Mouse (Mus musculus): ENCODE measurements at regions not wholly inside any gene's neighbourhood (a gene's known extent, or its start where the extent isn't known, plus 50 kb on each side); places are given as distances from the start of the nearest gene placed in this dataset.

GRCm38 (mm10) chr13:52389271-52389670 is 141.8 kb downstream of the Diras2 start:
- 86% methylated on average over 5 of the region's 5 CpGs for WGBS
- H3K79me2 ChIP-seq (ENCODE audit: control insufficient read depth, insufficient read depth, low read length) = no peaks in the 10 kb centered on the region
- no peak overlapping the region for H3K27ac ChIP-seq (replicated peaks; ENCODE audit: insufficient read depth, low read depth, low read length)
- no peaks in the 10 kb centered on the region for H3K4me1 ChIP-seq (ENCODE audit: control insufficient read depth, insufficient read depth, low read length)
- H3K9ac ChIP-seq (ENCODE audit: low read depth, low read length) = no peak overlapping the region
- peaks cover 2% of the 10 kb centered on the region; the same call in 1 of the 2 replicates for H3K27me3 ChIP-seq (ENCODE audit: control insufficient read depth, insufficient read depth, low read length)
- no peak for TF ChIP-seq POLR2A (IDR thresholded peaks at IDR 0.05; ENCODE audit: extremely low read depth, insufficient read depth, low read length)
- no peak for TF ChIP-seq CTCF (IDR thresholded peaks at IDR 0.05; ENCODE audit: low read depth, low read length)
- no peak overlapping the region for H3K4me3 ChIP-seq (ENCODE audit: insufficient read depth, low read depth, low read length)
- DNase-seq (ENCODE audit: extremely low read depth, low read depth, low spot score) = no peak
- no peaks in the 10 kb centered on the region for H3K36me3 ChIP-seq (ENCODE audit: control insufficient read depth, insufficient read depth, low read length)

- no peaks in the 10 kb centered on the region for H3K36me3 ChIP-seq (ENCODE audit: control insufficient read depth, insufficient read depth, low read length)
- DNase-seq (ENCODE audit: extremely low read depth, low read depth, low spot score) = no peak
- no peaks in the 10 kb centered on the region for H3K4me1 ChIP-seq (ENCODE audit: control insufficient read depth, insufficient read depth, low read length)
- H3K27ac ChIP-seq (replicated peaks; ENCODE audit: insufficient read depth, low read depth, low read length) = no peak overlapping the region
- H3K79me2 ChIP-seq (ENCODE audit: control insufficient read depth, insufficient read depth, low read length) = no peaks in the 10 kb centered on the region
- 0 out of 2 replicates have a peak, but pooled peaks cover under 1% of the 10 kb centered on the region for H3K27me3 ChIP-seq (ENCODE audit: control insufficient read depth, insufficient read depth, low read length)
- H3K9ac ChIP-seq (ENCODE audit: low read depth, low read length) = no peak overlapping the region
- H3K4me3 ChIP-seq (ENCODE audit: insufficient read depth, low read depth, low read length) = no peak overlapping the region
- TF ChIP-seq CTCF (IDR thresholded peaks at IDR 0.05; ENCODE audit: low read depth, low read length) (no peak), POLR2A (IDR thresholded peaks at IDR 0.05; ENCODE audit: extremely low read depth, insufficient read depth, low read length) (no peak)
- 79% methylated on average over 8 of the region's 8 CpGs for WGBS
Measured at GRCm38 (mm10) chr13:52395786-52396185, 135.3 kb downstream of the Diras2 start.

- H3K4me3 ChIP-seq (ENCODE audit: insufficient read depth, low read depth, low read length) = no peak overlapping the region
- H3K36me3 ChIP-seq (ENCODE audit: control insufficient read depth, insufficient read depth, low read length) = no peaks in the 10 kb centered on the region
- H3K27ac ChIP-seq (replicated peaks; ENCODE audit: insufficient read depth, low read depth, low read length) = no peak overlapping the region
- no peaks in the 10 kb centered on the region for H3K4me1 ChIP-seq (ENCODE audit: control insufficient read depth, insufficient read depth, low read length)
- TF ChIP-seq POLR2A (IDR thresholded peaks at IDR 0.05; ENCODE audit: extremely low read depth, insufficient read depth, low read length) (no peak), CTCF (IDR thresholded peaks at IDR 0.05; ENCODE audit: low read depth, low read length) (no peak)
- 80% methylated on average over 6 of the region's 6 CpGs for WGBS
- H3K27me3 ChIP-seq (ENCODE audit: control insufficient read depth, insufficient read depth, low read length) = no peaks in the 10 kb centered on the region
- no peak overlapping the region for H3K9ac ChIP-seq (ENCODE audit: low read depth, low read length)
- DNase-seq (ENCODE audit: extremely low read depth, low read depth, low spot score) = no peak
- no peaks in the 10 kb centered on the region for H3K79me2 ChIP-seq (ENCODE audit: control insufficient read depth, insufficient read depth, low read length)
Measured at GRCm38 (mm10) chr13:52398344-52398743, 132.7 kb downstream of the Diras2 start.

GRCm38 (mm10) chr13:52399143-52399542 is 131.9 kb downstream of the Diras2 start:
- H3K36me3 ChIP-seq (ENCODE audit: control insufficient read depth, insufficient read depth, low read length) = no peaks in the 10 kb centered on the region
- no peak overlapping the region for H3K9ac ChIP-seq (ENCODE audit: low read depth, low read length)
- no peaks in the 10 kb centered on the region for H3K79me2 ChIP-seq (ENCODE audit: control insufficient read depth, insufficient read depth, low read length)
- WGBS = 93% methylated on average over 2 of the region's 2 CpGs
- no peaks in the 10 kb centered on the region for H3K27me3 ChIP-seq (ENCODE audit: control insufficient read depth, insufficient read depth, low read length)
- no peak overlapping the region for H3K4me3 ChIP-seq (ENCODE audit: insufficient read depth, low read depth, low read length)
- no peak overlapping the region for H3K27ac ChIP-seq (replicated peaks; ENCODE audit: insufficient read depth, low read depth, low read length)
- no peak for DNase-seq (ENCODE audit: extremely low read depth, low read depth, low spot score)
- no peaks in the 10 kb centered on the region for H3K4me1 ChIP-seq (ENCODE audit: control insufficient read depth, insufficient read depth, low read length)
- no peak for TF ChIP-seq CTCF (IDR thresholded peaks at IDR 0.05; ENCODE audit: low read depth, low read length)
- no peak for TF ChIP-seq POLR2A (IDR thresholded peaks at IDR 0.05; ENCODE audit: extremely low read depth, insufficient read depth, low read length)

GRCm38 (mm10) chr13:52403805-52404204 is 127.3 kb downstream of the Diras2 start:
- H3K79me2 ChIP-seq (ENCODE audit: control insufficient read depth, insufficient read depth, low read length) = no peaks in the 10 kb centered on the region
- 77% methylated on average over 3 of the region's 3 CpGs for WGBS
- H3K9ac ChIP-seq (ENCODE audit: low read depth, low read length) = no peak overlapping the region
- no peaks in the 10 kb centered on the region for H3K36me3 ChIP-seq (ENCODE audit: control insufficient read depth, insufficient read depth, low read length)
- no peak overlapping the region for H3K27ac ChIP-seq (replicated peaks; ENCODE audit: insufficient read depth, low read depth, low read length)
- H3K27me3 ChIP-seq (ENCODE audit: control insufficient read depth, insufficient read depth, low read length) = no peaks in the 10 kb centered on the region
- no peaks in the 10 kb centered on the region for H3K4me1 ChIP-seq (ENCODE audit: control insufficient read depth, insufficient read depth, low read length)
- DNase-seq (ENCODE audit: extremely low read depth, low read depth, low spot score) = no peak
- H3K4me3 ChIP-seq (ENCODE audit: insufficient read depth, low read depth, low read length) = no peak overlapping the region
- TF ChIP-seq CTCF (IDR thresholded peaks at IDR 0.05; ENCODE audit: low read depth, low read length) (no peak), POLR2A (IDR thresholded peaks at IDR 0.05; ENCODE audit: extremely low read depth, insufficient read depth, low read length) (no peak)

- Histone ChIP-seq H3K79me2 (ENCODE audit: control insufficient read depth, insufficient read depth, low read length) (no peaks in the 10 kb centered on the region), H3K36me3 (ENCODE audit: control insufficient read depth, insufficient read depth, low read length) (no peaks in the 10 kb centered on the region), H3K27me3 (ENCODE audit: control insufficient read depth, insufficient read depth, low read length) (no peaks in the 10 kb centered on the region), H3K9ac (ENCODE audit: low read depth, low read length) (no peak overlapping the region), H3K27ac (replicated peaks; ENCODE audit: insufficient read depth, low read depth, low read length) (no peak overlapping the region), H3K4me1 (ENCODE audit: control insufficient read depth, insufficient read depth, low read length) (no peaks in the 10 kb centered on the region), H3K4me3 (ENCODE audit: insufficient read depth, low read depth, low read length) (no peak overlapping the region)
- TF ChIP-seq CTCF (IDR thresholded peaks at IDR 0.05; ENCODE audit: low read depth, low read length) = no peak
- no peak for TF ChIP-seq POLR2A (IDR thresholded peaks at IDR 0.05; ENCODE audit: extremely low read depth, insufficient read depth, low read length)
- WGBS = 60% methylated on average over 1 of the region's 1 CpGs
- no peak for DNase-seq (ENCODE audit: extremely low read depth, low read depth, low spot score)
Measured at GRCm38 (mm10) chr13:52416301-52416700, 114.8 kb downstream of the Diras2 start.

Measured in liver, adult 2 months (tissue).